Comparison of ENCODE assay signal across 9 mouse cellular contexts in the genomic region with DNA sequence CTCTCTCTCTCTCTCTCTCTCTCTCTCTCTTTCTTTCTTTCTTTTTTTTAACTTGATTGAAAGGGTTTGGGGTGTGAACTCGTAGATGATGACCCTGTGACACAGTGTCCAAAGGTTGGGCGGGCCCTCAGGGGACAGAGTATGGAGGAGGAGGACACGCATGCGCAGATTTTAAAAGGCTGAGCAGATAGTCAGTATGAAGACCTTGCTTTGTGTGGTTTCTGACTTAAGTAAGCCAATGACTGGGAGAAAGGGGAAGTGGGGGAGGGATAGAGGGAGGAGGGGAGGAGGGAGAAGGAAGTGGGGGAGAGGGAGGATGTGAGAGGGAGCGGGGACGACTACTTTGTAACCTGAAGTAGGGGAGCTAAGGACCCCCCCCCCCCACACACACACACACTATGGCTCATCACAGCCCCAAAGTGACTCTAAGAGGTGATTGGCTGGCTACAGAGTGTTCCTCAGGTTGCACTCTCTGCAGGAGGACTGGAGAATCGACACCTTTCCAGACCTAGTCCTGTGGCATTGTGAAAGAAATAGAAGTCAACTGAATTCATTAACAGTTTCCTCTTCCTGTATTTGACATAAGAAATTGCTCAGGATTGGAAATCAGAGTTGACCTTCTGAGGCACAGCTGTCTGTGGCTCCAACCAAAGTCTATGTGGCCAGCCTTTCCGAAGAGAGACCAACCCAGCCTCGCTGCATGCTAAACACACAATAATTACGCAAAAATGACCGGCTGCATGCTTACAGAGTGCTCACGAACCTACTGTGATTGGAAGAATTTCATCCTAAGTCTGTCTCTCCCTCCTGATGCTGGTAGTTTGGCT. TPM values are rescaled to one million over a fixed set of nuclear protein-coding genes. Genes with fewer than 3 reads are reported as not detected.
A peak's percentile ranks its signal among the peaks of the same experiment; 100 is the strongest.
DNase-seq lines count a peak whose midpoint lies in the region; ATAC-seq and TF ChIP-seq lines count a peak whose summit lies in the region.
"Had no signal": no experiment of that assay in that cellular context is flagged by ENCODE, and none has a peak within 500 bp of the region (broad histone marks: within the 10 kb centered on the region; RNA-seq: fewer than 3 reads in every experiment).

No protein-coding gene starts in this region.

- no peak for TF ChIP-seq RAD21 in CH12.LX (IDR thresholded peaks at IDR 0.05; ENCODE audit: low read depth, low read length)

- TF ChIP-seq CTCF in CH12.LX (conservative IDR thresholded peaks at IDR 0.05 in 1 of 2, IDR thresholded peaks at IDR 0.05 in 1 of 2; ENCODE audit: low read depth in 2 of 2, low read length in 2 of 2): no peak

- no peaks in the 10 kb centered on the region for H3K36me3 ChIP-seq in CH12.LX (replicated peaks in 1 of 2; ENCODE audit: control insufficient read depth in 1 of 2, insufficient read depth in 1 of 2, low read length in 1 of 2)
- no peaks in the 10 kb centered on the region for H3K36me3 ChIP-seq in heart, embryonic 12.5 days
- H3K36me3 ChIP-seq in liver, embryonic 12.5 days: no peaks in the 10 kb centered on the region
- no peaks in the 10 kb centered on the region for H3K36me3 ChIP-seq in forebrain, embryonic 15.5 days

- no peak overlapping the region for H3K27ac ChIP-seq in CH12.LX (ENCODE audit: insufficient read depth, low read depth)
- H3K27ac ChIP-seq in heart, embryonic 12.5 days (ENCODE audit: poor library complexity, severe bottlenecking): no peak overlapping the region
- no peak overlapping the region for H3K27ac ChIP-seq in liver, embryonic 12.5 days
- no peak overlapping the region for H3K27ac ChIP-seq in forebrain, embryonic 15.5 days (replicated peaks)

- H3K4me1 ChIP-seq in CH12.LX (ENCODE audit: control insufficient read depth in 1 of 2, insufficient read depth in 2 of 2): peaks cover 11 to 32% of the 10 kb centered on the region in 2 experiments
- H3K4me1 ChIP-seq in heart, embryonic 12.5 days (replicated peaks): no peaks in the 10 kb centered on the region
- peaks cover 4% of the 10 kb centered on the region for H3K4me1 ChIP-seq in liver, embryonic 12.5 days
- no peaks in the 10 kb centered on the region for H3K4me1 ChIP-seq in forebrain, embryonic 15.5 days

- peak overlapping the region; percentile 54 for H3K4me2 ChIP-seq in CH12.LX (ENCODE audit: insufficient read depth, low read depth, poor library complexity, severe bottlenecking)
- H3K4me2 ChIP-seq in heart, embryonic 12.5 days: peak overlapping the region; percentile 7; the same call in 1 of the 2 replicates
- peak overlapping the region; percentile 62 for H3K4me2 ChIP-seq in liver, embryonic 12.5 days
- H3K4me2 ChIP-seq in forebrain, embryonic 15.5 days (replicated peaks): no peak overlapping the region

- H3K9me3 ChIP-seq in CH12.LX (replicated peaks; ENCODE audit: low read length): no peaks in the 10 kb centered on the region
- H3K9me3 ChIP-seq in heart, embryonic 12.5 days (replicated peaks): no peaks in the 10 kb centered on the region
- no peaks in the 10 kb centered on the region for H3K9me3 ChIP-seq in liver, embryonic 12.5 days (replicated peaks)
- H3K9me3 ChIP-seq in forebrain, embryonic 15.5 days: no peaks in the 10 kb centered on the region

- H3K79me2 ChIP-seq in CH12.LX (replicated peaks; ENCODE audit: control insufficient read depth, extremely low read depth, insufficient read depth, poor library complexity, severe bottlenecking): no peaks in the 10 kb centered on the region

- peak; percentile 52; the same call in 1 of the 2 replicates for TF ChIP-seq EP300 in CH12.LX (IDR thresholded peaks at IDR 0.05; ENCODE audit: low read length)

- H3K4me3 ChIP-seq in CH12.LX (replicated peaks in 1 of 3; ENCODE audit: low read depth in 2 of 3, low read length in 2 of 3, poor library complexity in 1 of 3): no peak overlapping the region
- no peak overlapping the region for H3K4me3 ChIP-seq in heart, embryonic 12.5 days
- H3K4me3 ChIP-seq in liver, embryonic 12.5 days: peak overlapping the region; percentile 26; the same call in 1 of the 2 replicates
- H3K4me3 ChIP-seq in forebrain, embryonic 15.5 days: no peak overlapping the region
- H3K4me3 ChIP-seq: myocyte had no signal

- H3K9ac ChIP-seq in CH12.LX (ENCODE audit: insufficient read depth, low read depth): peak overlapping the region; percentile 1; the same call in 1 of the 2 replicates
- no peak overlapping the region for H3K9ac ChIP-seq in heart, embryonic 12.5 days
- no peak overlapping the region for H3K9ac ChIP-seq in liver, embryonic 12.5 days
- H3K9ac ChIP-seq in forebrain, embryonic 15.5 days (replicated peaks): no peak overlapping the region

- 51% methylated on average over 12 of the region's 12 CpGs for WGBS in heart, embryonic 12.5 days
- 20% methylated on average over 12 of the region's 12 CpGs for WGBS in liver, embryonic 12.5 days (ENCODE audit: insufficient replicate concordance)
- WGBS in forebrain, embryonic 15.5 days: 75% methylated on average over 12 of the region's 12 CpGs

- TF ChIP-seq POLR2A in CH12.LX (IDR thresholded peaks at IDR 0.05; ENCODE audit: low read depth, low read length): no peak; the same call in 1 of the 2 replicates

- in situ Hi-C loops in CH12.LX (cut with MboI; ENCODE audit: low pct_ligation_motif_present, low pct_unique_long_range_greater_than_20kb, low sequenced_read_pairs): loop anchor here (5.0 kb wide), 1 partner anchor 55 kb away; no protein-coding TSS in a partner anchor

- dilution Hi-C loops in CH12.LX (cut with MboI; ENCODE audit: extremely low pct_ligation_motif_present, extremely low pct_unique_long_range_greater_than_20kb, low sequenced_read_pairs): no loop called here

- ATAC-seq in heart, embryonic 12.5 days (ENCODE audit: insufficient number of reproducible peaks, low FRiP score): no peak; the same call in 1 of the 2 replicates
- ATAC-seq in liver, embryonic 12.5 days: peak; percentile 75
- no peak for ATAC-seq in forebrain, embryonic 15.5 days (replicated peaks)

- H3K27me3 ChIP-seq in CH12.LX (replicated peaks): no peaks in the 10 kb centered on the region
- H3K27me3 ChIP-seq in heart, embryonic 12.5 days (replicated peaks): no peaks in the 10 kb centered on the region
- no peaks in the 10 kb centered on the region for H3K27me3 ChIP-seq in liver, embryonic 12.5 days (replicated peaks)
- H3K27me3 ChIP-seq in forebrain, embryonic 15.5 days: no peaks in the 10 kb centered on the region

- peak; percentile 51 for DNase-seq in CD4-positive helper T cell, adult 2 months (ENCODE audit: low read depth, low spot score)
- DNase-seq in CH12.LX (ENCODE audit: extremely low read depth): peak; percentile 86
- DNase-seq in spleen, postnatal 4 days (ENCODE audit: low spot score in 2 of 2): peak; percentile 58 to 78
- DNase-seq in urinary bladder, postnatal 14 days (ENCODE audit: low spot score): no peak
- DNase-seq in frontal cortex, postnatal 36 days (ENCODE audit: low spot score in 2 of 2): no peak

TF ChIP-seq in CH12.LX, 34 proteins besides CTCF, POLR2A, EP300 and RAD21:
- TF ChIP-seq MEF2A (IDR thresholded peaks at IDR 0.05; ENCODE audit: borderline replicate concordance, low read depth, low read length) (no peak), NRF1 (IDR thresholded peaks at IDR 0.05; ENCODE audit: low read depth, low read length) (peak; percentile 87), MAX (IDR thresholded peaks at IDR 0.05; ENCODE audit: low read length) (0 out of 2 replicates have a peak, but pooled peaks have one; percentile 12), MAZ (IDR thresholded peaks at IDR 0.05; ENCODE audit: low read depth, low read length) (peak; percentile 64; the same call in 1 of the 2 replicates), JUND (conservative IDR thresholded peaks at IDR 0.05; ENCODE audit: low read depth, low read length) (no peak), CHD2 (IDR thresholded peaks at IDR 0.05; ENCODE audit: low read length) (peak; percentile 70; the same call in 1 of the 2 replicates)

RNA-seq across cellular contexts. Expression of gene Agps, which starts 39.4 kb away (rescaled TPM):
- total RNA-seq in CH12.LX (2012; rRNA removed): 38.6 and 51.8 TPM in 2 replicates
- total RNA-seq in CH12.LX (2014; rRNA removed): 49.3 and 60.8 TPM in 2 replicates
- 66.9 and 67.7 TPM in 2 replicates for polyA plus RNA-seq in CH12.LX (2012; ENCODE audit: insufficient read length, low read depth)
- 40.3 and 42.2 TPM in 2 replicates for polyA plus RNA-seq in heart, embryonic 12.5 days (2016; fragmentation: Nextera tagmentation; extraction: Ambion mirVana)
- polyA plus RNA-seq in liver, embryonic 12.5 days (2016; fragmentation: Nextera tagmentation; extraction: Ambion mirVana): 26.7 and 29.7 TPM in 2 replicates
- polyA plus RNA-seq in forebrain, embryonic 15.5 days (2015; fragmentation: Nextera tagmentation; extraction: Ambion mirVana): 25.2 and 25.8 TPM in 2 replicates

Comparison
In these comparisons a context has a peak if more than half of its experiments do, and no peak if none do; other contexts are left out.
1. DNase-seq: peak in CD4-positive helper T cell, adult 2 months (single experiment), CH12.LX (single experiment) and spleen, postnatal 4 days (2 of 2); none in urinary bladder, postnatal 14 days (single experiment) and frontal cortex, postnatal 36 days (0 of 2).